Mouse (Mus musculus): ENCODE measurements around the gene Olfr632. TPM values are rescaled to one million over a fixed set of nuclear protein-coding genes. Genes with fewer than 3 reads are reported as not detected.
"Not testable (repeated sequence)": the region's sequence is repeated elsewhere in the genome, so short reads cannot be mapped to it uniquely, and the experiment has no call there.

Gene Olfr632
- not detected for total RNA-seq (2021)
- long read RNA-seq, experiment 1: 0 reads
- long read RNA-seq, experiment 2: 0 reads

DNA sequence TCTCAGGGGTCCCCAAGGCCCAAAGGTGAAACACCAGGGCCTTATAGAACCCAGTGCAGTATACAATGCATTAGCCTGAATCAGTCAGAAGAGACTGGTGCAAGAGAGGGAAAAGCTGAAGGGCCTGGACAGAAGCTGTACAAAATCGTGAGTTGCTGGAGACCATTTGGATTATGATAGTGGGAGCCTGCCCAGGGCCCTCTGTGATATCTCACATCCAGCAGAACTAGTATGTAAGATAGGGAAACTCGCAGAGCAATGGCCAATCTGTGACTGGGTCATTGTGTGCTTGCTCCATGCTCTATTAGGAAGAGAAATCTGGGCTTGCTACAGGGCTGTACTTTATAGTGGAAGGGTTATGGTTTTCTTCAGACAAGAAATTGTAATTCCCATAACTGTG, at the start of gene Olfr632:
Gene Olfr632 (plus strand): TSS at position 84 of the 400 bp plus-strand sequence.
- no peak for DNase-seq

DNA sequence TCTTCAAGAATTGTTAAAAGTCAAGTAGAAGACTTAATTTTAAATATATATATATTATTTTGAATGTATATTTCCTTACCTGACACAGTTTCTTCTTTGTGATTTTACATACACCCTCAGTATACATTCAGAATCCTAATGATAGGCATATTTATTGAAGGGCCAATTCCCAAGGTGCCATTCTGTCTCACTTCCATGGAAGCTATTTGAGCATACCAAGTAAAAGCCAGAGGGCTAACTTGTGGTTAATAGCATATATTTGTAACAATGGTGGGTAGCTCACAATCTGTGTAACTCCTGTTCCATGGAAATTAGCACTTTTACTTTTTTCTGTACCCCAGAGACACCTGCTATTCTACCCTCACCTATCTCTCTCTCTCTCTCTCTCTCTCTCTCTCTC, 48.0 kb upstream of the Olfr632 start, which contains the start of gene Olfr66:
Gene Olfr66 (minus strand): TSS at position 101 of the 400 bp plus-strand sequence.
- no peak for DNase-seq

DNA sequence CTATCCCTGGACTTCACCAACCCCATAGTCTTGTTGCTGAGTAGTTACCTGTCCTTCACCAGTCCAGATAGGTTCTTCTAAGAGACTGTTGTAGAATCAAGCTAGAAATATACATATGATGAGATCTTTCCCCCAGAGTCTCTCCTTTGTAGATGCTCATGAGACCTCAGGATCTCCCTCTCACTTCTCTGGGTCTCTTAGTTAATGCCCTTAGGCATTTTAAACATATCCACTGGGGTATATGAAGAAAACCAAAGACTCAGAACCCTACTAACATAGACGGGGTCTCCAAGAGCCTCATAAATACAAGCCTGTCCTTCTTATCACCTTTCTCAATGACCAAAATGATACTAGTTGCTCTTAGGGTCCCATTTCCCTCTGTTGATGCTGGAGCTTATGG, 39.8 kb upstream of the Olfr632 start, which contains the start of gene Olfr64:
Gene Olfr64 (minus strand): TSS at position 101 of the 400 bp plus-strand sequence.
- no peak for DNase-seq

DNA sequence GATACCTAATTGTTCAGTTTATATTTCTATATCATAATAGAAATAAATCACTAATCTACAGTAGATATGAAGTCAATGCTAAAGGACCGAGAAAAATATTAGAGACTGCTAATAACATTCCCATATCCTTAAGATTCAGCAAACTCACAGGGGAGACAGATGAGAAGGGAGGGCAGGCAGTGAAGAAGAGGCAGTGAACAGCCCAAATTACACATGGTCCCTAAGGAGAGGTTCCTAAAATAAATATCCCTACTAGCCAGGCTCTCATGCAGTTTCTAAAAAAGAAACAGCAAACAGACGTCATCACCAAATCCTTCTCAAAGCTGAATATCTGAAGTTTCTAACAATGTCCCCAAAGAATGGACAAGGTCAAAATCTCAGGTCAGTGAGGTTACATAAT, 31.0 kb upstream of the Olfr632 start, which contains the start of gene Olfr65:
Gene Olfr65 (plus strand): TSS at position 301 of the 400 bp plus-strand sequence.
- no peak for DNase-seq

DNA sequence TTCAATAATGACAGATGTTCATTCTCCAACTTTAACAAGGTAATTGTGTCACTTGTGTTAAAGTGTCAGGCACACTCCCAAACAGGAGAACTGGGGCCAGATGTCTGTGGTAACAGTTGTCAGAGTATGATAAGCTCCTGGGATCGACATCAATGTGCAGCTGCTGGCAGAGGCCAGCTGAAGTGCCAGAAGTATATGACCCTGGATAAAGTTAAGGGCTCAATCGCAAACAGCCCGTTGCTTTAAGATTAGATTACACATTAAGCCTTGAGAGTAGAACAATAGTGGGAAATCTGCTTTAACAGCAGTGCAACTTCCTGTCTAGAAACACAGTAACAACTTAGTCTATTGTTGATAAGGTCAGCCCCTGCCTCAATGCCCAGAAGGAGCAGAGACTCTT, 24.1 kb upstream of the Olfr632 start:
- no peak for DNase-seq

DNA sequence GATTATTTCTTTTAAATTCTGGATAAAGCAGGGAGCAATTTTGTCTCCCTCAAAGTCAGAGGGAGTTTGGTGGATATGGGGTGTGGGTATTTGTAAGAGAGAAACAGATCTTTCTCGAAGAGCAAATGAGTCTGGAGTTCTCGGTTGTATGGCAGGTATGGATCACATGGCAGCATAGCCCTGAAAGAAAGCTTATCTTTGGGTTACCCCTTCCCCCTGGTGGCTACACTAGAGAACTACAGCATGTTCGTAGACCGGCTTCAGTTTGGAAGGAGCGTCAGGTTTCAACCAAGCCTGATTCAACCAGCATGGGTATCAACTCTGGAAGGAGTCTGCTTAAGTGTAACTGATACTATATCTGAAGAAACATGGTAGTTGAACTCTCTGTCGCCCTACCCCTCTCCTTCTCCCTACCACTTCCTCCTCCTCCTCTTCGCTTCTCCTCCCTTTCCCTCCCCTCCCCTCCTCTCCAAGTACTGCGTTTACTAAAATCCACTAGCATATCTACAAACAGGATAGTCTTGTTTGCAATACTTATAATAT, 21.1 kb upstream of the Olfr632 start:
- no peak for DNase-seq

DNA sequence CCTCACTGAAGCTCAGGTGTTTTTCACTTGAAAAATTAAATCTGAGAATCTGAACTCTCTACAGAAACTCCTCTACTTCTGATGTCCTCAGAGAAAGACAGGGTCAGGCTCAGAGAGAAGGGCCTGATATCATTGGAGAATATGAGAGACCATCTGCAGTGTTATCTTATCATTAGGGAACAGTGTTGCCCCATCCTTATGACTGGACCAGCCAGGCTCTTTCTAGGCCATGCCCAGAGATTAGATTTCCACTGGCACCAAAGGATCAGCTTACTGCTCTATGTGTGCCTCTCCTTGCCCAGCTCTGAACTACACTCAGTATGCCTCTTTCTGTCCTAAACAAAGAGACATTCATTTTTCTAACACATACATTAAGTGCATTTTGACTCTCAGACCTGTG, 18.8 kb upstream of the Olfr632 start:
- no peak for DNase-seq

DNA sequence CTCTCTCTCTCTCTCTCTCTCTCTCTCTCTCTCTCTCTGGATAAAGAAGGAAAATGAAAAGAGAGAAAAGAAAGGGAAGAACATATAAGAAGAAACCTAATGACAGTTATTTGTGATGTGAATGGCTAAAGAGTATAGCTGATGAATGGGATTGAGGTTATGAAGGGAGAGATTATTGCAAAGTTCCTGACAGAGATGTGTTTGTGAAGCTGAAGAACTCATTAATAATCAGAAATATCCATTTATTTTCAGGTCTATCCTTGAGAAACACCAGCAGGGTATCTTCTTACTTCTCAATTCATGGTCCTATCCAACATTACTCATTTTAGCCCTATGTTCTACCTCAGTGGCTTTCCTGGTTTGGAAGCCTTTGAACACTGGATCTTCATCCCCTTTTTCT, 5.6 kb upstream of the Olfr632 start, which contains the start of gene Olfr631:
Gene Olfr631 (plus strand): TSS at position 301 of the 400 bp plus-strand sequence.
- no peak for DNase-seq

DNA sequence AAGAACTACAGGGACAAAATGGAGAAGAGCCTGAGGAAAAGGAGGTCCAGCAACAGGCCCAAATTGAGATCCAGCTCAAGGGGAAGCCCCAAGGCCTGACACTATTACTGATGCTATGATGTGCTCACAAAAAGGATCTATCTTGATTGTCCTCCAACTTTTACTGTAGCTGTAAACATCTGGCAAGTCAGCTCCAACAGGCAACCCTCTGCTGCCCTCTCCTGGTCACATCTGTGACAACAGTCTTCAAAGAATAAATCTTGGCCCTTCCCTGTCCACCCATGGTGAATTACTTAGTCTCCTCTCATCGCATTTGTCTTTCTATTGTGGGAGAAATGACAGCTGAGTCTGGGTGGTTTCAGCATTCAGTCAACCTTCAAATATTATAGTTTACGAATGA, 8.6 kb downstream of the Olfr632 start:
- DNase-seq: no peak

DNA sequence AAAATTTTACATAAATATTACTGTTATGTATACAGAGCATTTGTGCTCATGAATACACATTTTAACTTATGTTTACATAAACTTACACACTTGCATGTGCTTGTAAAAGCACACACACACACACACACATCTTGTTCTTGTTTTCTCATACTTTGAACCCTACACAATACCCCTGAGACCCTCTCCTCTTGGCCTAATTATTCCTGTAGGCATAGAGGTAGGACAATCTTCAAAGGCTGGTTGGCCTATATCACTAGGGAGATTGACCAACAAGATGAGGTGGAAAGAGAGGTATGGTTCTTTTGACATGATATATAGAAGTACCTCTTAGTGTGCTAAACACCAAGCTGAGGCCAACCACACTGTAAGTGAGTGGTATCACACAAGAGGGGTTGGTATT, 10.0 kb downstream of the Olfr632 start, which contains the start of gene Olfr633:
Gene Olfr633 (plus strand): TSS at position 301 of the 400 bp plus-strand sequence.
- DNase-seq: no peak

DNA sequence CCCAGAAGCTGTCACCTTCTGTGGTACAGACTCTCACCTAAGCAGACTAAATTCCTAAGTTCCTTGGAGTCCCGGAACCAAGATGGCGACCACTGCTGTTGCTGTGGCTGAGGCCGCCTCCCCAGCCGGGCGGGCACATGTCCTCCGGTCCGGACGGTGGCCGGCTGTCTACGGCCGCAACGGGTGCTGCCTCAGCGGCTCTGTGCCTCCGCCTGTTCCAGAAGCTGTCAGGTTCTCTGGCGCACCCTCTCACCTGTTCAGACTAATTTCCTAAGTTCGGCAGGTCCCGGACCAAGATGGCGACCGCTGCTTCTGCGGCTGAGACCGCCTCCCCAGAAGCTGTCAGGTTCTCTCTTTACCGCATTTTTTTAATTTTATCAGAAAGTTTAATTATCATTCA, 32.7 kb downstream of the Olfr632 start:
- DNase-seq: not testable (repeated sequence)

DNA sequence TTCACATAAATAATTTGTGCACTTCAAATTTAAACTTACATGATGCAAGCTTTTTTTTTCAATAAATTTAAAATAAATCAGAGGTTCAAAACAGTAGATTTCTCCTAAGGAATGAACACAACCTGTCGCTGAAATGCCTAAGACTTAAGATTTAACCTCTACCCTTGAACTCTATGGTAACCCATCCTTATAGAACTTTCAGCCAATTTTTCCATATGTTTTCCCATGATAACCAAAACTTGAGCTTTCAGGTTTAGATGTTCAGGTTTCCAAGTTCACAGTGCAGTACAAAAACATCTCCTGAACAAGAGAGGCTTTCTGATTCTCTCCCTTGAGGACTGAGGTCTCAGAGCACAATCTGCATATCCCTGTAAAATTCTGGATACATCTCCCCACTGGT, 36.7 kb downstream of the Olfr632 start, which contains the start of gene Olfr635:
Gene Olfr635 (plus strand): TSS at position 301 of the 400 bp plus-strand sequence.
- no peak for DNase-seq

DNA sequence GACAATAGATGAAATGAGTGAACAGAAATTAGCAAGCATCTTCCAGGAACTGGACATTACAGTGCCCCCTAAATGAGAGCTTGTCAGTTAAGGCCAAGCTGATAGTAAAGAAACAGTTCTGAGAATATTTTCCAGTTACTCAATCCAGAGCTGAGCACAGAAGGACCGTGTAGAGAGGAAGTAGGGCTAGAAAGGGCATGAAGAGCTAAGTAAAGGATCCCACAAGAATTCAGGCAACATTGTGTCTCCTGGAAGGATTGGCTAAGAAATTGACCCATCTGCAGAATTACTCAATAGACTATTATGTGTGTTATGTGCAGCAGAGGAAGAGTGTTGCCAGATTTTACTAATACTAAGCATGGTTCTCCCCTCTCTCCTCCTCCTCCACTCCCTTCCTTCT, 37.6 kb downstream of the Olfr632 start:
- no peak for DNase-seq

Other genes with a start within 250 kb of the Olfr632 start
- not detected for gene Olfr243, start 219.7 kb upstream of the Olfr632 start, total RNA-seq (2021)
- gene Olfr628, start 204.0 kb upstream of the Olfr632 start, total RNA-seq (2021): not detected
- not detected for gene Olfr629, start 189.4 kb upstream of the Olfr632 start, total RNA-seq (2021)
- gene Olfr630, start 177.0 kb upstream of the Olfr632 start, total RNA-seq (2021): not detected
- not detected for gene Olfr69, start 162.8 kb upstream of the Olfr632 start, total RNA-seq (2021)
- not detected for gene Olfr68, start 154.6 kb upstream of the Olfr632 start, total RNA-seq (2021)
- not detected for gene Olfr67, start 142.5 kb upstream of the Olfr632 start, total RNA-seq (2021)
- gene Hbb-bt, start 120.4 kb upstream of the Olfr632 start, total RNA-seq (2021): 100 to 1,000 TPM in 1 of 2 experiments, 10 to 100 TPM in 1; 60.5 to 281 TPM
- gene Hbb-bs, start 106.3 kb upstream of the Olfr632 start, total RNA-seq (2021): 1,000 to 10,000 TPM in 1 of 2 experiments, 100 to 1,000 TPM in 1; 504 to 2,205 TPM
- gene Hbb-bh2, start 93.8 kb upstream of the Olfr632 start, total RNA-seq (2021): not detected
- not detected for gene Hbb-bh1, start 91.2 kb upstream of the Olfr632 start, total RNA-seq (2021)
- gene Hbb-y, start 81.1 kb upstream of the Olfr632 start, total RNA-seq (2021): not detected
- gene Olfr66, start 48.1 kb upstream of the Olfr632 start, total RNA-seq (2021): not detected
- not detected for gene Olfr64, start 39.9 kb upstream of the Olfr632 start, total RNA-seq (2021)
- gene Olfr65, start 30.9 kb upstream of the Olfr632 start, total RNA-seq (2021): not detected
- not detected for gene Olfr631, start 5.5 kb upstream of the Olfr632 start, total RNA-seq (2021)
- gene Olfr633, start 10.1 kb downstream of the Olfr632 start, total RNA-seq (2021): not detected
- gene Olfr635, start 36.8 kb downstream of the Olfr632 start, total RNA-seq (2021): not detected
- not detected for gene Olfr638, start 64.4 kb downstream of the Olfr632 start, total RNA-seq (2021)
- gene Olfr639, start 83.0 kb downstream of the Olfr632 start, total RNA-seq (2021): not detected
- not detected for gene Olfr640, start 91.2 kb downstream of the Olfr632 start, total RNA-seq (2021)
- not detected for gene Olfr641, start 101.1 kb downstream of the Olfr632 start, total RNA-seq (2021)
- not detected for gene Olfr642, start 118.3 kb downstream of the Olfr632 start, total RNA-seq (2021)
- gene 4930516K23Rik, start 127.1 kb downstream of the Olfr632 start, total RNA-seq (2021): not detected
- not detected for gene Olfr644, start 137.5 kb downstream of the Olfr632 start, total RNA-seq (2021)
- not detected for gene Olfr645, start 151.1 kb downstream of the Olfr632 start, total RNA-seq (2021)
- not detected for gene Olfr646, start 170.5 kb downstream of the Olfr632 start, total RNA-seq (2021)
- not detected for gene Ubqln5, start 195.5 kb downstream of the Olfr632 start, total RNA-seq (2021)
- gene Olfr643, start 203.1 kb downstream of the Olfr632 start, total RNA-seq (2021): not detected
- not detected for gene Ubqln3, start 208.9 kb downstream of the Olfr632 start, total RNA-seq (2021)
- not detected for gene Ubqlnl, start 216.2 kb downstream of the Olfr632 start, total RNA-seq (2021)
- gene Olfm5, start 230.5 kb downstream of the Olfr632 start, total RNA-seq (2021): not detected
- not detected for gene Olfr648, start 249.0 kb downstream of the Olfr632 start, total RNA-seq (2021)